Mouse (Mus musculus): Measurements from ENCODE around the gene Stk38l.

- TF ChIP-seq CTCF (IDR thresholded peaks at IDR 0.05; ENCODE audit: extremely low read depth, insufficient read depth, insufficient read length, insufficient replicate concordance) (no peak), POLR2A (IDR thresholded peaks at IDR 0.05; ENCODE audit: low read depth, low read length) (no peak)
Measured at GRCm38 (mm10) chr6:146759027-146759426, 34.2 kb downstream of the Stk38l start.
